Mouse (Mus musculus) ES-CJ7 (cell line): ENCODE results near the gene Itgb3.
A peak's percentile ranks its signal among the peaks of the same experiment; 100 is the strongest.

Source experiments
- DNase-seq: peaks from one replicate; pipeline ENCODE4 v3.0.0; 2011; ENCODE audit warnings: low read depth, low spot score

Itgb3 gene

DNA sequence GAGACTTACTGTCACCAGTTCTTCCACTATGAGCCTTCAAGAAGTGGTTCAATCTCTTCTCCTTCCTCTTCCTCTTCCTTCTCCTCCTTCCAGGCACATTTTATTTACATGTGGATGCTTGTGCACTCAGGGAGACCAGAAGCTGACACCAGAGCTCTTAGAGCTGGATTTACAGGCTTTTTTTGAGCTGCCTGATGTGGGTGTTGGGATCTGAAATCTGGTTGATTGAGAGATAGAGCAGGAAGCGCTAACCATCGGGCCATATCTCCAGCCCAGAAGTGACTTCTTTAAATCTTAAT is 25.5 kb upstream of the Itgb3 start:
- DNase-seq, result no peak

DNA sequence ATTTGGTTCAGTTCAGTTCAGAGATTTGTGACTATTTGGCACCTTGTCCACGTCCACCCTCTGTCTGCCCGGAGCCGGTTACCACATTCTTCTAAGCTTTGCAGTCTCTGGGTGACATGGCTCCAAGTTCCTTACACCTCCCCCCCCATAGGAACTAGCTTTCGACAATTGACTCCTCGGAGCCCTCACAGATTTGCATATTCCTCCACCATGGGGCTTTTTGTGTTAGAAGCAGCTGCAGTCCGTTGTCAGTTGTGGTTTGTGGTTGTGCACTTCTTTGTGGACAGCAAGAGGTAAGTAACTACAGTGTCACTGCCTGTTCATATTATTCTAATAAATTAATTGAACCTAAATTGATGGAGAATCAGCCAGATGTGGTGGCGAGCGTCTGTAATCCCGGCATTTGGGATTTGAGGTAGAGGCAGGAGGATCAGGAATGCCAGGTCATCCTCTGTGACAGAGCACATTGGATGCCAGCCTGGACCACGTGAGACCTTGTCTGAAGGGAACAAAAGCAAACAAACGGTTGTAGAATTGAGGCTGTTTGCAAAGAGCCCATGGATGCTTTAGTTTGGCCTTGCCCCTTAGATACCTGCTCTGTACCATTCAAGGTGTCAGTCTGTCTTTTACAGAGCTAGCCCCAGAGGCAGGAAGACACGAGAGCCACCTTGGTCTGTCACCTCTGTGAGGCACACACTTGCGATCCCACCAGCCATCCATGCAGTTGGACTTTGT is 25.0 kb upstream of the Itgb3 start:
- no peak for DNase-seq

DNA sequence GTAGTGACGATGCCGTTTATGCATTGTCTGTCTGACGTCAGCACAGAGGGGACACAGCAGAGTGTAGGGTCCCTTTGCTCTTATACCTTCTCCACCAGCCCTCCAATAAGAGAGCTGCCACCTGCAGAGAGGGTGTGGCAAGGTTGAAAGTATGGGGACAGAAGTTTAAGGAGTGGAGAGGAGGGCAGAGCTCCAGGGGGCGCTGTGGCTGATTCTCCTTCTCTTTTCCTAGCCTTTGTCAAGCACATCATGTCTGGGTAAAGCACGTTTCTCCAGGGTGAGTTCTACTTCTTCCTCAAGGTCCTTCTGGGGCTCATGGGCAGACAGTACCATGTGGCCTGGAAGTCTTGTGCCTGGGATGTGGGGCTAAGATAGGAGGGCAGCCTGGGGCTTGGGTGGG is 22.3 kb upstream of the Itgb3 start:
- peak; percentile 85 for DNase-seq

DNA sequence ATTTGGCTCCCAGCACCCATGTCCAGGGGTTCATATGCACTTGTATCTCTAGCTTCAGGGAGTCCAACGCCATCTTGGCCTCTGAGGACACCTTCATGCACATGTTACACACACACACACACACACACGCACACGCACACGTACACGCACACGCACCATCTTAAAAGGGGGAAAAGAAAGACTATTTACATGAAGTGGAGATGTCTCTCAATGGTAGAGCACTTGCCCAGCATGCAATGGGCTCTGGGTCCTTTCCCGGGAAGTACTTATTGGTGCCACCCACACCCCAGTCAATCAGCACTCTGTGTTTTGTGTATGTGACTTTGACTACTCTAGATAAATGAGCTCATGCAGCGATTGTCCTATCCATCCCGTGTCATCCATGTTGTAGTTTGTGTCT is 19.9 kb upstream of the Itgb3 start:
- DNase-seq, result no peak

DNA sequence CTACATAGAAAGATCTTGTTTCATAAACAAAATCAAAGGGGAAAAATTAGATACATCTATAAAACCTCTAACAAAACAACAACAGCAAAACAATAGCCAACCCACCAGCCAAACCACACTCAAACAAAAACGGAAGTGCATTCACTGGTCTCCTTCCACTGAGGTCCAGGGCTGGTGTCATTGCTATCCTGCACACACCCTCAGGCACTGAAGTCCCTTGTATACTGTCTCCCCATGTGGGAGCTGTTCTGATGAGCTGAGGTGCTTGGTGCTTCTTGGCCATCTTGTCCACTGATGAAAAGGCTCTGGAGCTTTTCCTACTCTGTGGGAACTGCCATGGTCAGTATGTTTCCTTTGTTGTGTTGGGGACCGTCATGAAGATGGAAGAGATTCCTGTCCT is 19.3 kb upstream of the Itgb3 start:
- DNase-seq, result no peak

DNA sequence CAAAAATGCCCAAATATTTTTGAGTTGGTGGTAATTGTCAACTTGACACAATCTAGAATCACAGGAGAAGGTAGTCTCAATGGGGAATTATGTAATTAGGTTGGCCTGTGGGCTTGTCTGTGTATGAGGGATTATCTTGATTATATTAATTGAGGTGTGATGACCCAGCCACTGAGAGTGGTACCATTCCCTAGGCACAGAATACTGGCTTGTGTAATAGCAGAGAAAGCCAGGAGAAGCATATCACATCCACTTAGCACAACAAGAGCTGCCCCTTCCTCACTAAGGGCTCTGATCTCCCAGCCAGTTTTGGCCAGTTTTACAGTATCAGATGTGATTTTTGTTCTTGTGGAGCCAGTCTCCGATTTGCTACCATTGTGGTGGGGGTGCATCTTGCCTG is 18.2 kb upstream of the Itgb3 start:
- no peak for DNase-seq

GRCm38 (mm10) chr11:104590148-104590547 is 17.7 kb upstream of the Itgb3 start:
- peak; percentile 93 for DNase-seq

DNA sequence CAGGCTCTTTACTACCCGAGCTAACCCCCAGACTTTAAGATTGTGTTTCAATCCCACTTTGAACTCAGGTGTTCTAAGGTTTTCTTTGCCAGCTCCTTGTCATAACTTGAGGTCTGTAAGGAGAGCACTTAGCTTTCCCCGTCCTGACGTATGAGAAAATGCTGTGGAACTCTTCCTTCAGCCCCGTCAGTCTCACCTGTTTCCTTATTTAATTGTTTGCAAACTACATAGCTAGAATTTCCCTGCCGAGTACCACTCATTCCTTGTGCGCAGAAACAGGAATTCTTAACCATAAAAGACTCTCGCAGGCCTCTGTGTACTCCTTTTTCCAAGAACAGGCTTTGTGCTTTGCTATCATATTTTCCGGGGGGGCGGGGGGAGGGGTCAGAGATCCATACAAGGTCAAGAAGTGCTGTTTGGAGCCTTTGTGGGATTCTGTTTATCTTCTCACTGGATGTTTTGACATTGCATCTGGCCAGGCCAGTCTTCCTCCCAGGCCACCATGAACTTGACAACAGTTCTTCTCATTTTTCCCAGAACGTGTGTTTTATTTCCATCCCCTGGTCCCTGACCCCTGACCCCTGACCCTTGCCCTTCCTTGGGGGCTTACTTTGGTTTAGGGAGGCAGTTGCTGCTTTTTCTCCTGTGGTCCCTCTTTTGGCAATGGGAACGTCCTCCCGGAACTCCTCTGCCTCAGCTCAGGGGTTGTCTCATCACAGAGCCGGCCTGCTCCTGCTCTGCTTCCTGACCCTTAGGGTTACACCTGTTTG is 15.5 kb upstream of the Itgb3 start:
- no peak for DNase-seq

DNA sequence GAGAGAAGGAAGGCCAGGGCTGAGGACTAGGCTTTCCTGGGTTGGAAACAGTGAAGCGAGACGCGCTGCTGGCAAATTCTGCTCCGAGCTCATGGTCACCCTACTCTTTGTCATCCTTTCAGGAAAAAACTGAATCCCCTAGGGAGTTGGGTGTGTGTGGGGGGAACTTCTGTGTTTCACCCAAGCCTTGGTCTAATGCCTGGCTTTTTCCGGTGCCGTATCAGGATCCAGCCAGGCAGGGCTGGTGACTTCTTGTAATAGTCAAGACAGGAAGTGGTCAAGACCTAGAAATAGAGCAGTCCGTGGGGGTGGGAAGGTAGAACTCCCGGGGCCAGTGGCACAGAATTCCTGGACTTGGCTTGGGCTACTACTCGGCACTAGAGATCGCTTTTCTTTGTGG is 11.4 kb upstream of the Itgb3 start:
- DNase-seq, result peak; percentile 36

DNA sequence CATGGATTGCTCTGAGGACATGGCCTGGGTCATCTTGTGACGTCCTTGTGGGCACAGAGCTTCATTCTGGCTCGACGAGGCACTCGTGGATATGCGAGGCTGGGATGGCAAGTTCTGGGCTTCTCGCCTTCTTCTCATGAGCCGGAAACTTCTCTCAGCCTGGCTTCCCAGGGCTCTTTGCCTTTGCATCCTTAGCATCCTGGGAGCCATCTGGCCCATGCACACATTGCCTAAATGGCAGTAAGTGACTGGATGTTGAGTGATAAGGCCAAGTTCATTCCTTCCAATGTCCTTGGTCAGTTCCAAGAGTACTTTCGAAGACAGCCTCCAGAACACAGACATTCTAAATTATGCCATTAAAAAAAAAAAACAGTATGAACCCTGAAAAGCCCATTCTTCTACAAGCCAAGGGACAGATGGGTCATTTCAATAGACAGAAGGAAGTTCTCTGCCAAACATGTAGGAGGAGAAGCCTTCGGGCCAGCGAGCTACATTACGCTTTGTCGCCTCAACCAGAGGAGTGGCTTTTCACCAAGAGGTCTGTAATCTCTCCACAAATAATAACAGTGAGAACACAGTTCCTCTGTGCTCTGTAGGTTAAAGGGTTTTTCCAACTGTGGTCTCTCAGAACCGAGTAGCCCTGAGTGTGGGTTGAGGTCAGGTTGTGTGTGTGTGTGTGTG is 8.4 kb upstream of the Itgb3 start:
- DNase-seq, result no peak

DNA sequence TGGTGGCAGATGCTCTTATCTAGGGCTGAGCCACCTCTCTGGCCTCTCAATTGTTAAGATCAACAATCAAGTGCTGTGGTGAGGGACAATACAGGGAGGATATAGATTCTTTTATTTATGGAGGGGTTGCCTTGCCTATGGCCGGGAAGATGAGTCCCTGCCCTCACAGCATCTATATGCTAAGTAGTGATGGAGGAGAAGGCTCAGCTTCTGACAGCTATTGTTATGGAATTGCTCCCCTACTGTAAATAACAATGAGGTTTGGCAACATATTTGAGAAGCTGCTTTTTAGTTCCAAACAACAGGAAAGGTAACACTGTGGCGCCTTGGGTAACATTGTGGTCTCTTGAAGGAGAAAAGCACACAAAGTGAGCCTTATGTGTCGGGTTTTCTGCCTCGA is 7.1 kb upstream of the Itgb3 start:
- peak; percentile 90 for DNase-seq

GRCm38 (mm10) chr11:104604192-104604591 is 3.6 kb upstream of the Itgb3 start:
- no peak for DNase-seq

DNA sequence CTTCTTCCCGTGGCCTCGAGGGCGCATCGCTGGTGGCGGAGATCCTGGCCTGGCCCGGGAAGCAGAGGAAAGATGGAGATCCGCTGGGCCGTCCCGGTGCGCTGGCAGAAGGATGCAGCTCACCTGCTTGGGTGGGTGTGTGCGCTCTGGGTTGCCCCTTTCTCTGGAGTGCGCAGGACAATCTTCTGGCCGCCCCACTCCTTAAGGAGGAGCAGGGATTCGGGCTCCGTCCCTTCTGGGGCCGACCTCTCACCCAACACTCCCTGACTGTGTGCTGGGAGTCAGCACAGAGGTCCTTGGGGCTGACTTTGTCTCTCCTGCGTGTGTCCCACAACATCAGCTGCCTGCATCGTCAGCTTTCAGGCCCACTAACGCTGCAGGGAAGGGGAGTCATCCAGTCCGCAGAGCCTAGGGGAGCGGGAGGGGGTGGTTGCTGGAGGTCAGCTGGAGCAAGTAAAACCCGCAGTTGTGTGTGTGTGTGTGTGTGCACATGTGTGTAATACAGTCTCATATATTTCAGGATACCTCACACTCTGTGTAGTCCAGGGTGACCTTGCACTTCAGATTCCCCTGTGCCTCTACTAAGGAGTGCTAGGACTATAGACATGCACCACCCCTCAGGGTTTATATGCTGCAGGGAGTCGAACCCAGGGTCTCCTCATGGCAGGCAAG is 585 bp downstream of the Itgb3 start:
- no peak for DNase-seq

GRCm38 (mm10) chr11:104609033-104609684 is 1.4 kb downstream of the Itgb3 start:
- no peak for DNase-seq

- DNase-seq, result no peak
These were observed 1.9 kb downstream of the Itgb3 start for GRCm38 (mm10) chr11:104609733-104610132.

- DNase-seq, result no peak
These were observed 3.9 kb downstream of the Itgb3 start for GRCm38 (mm10) chr11:104611579-104612151.

DNA sequence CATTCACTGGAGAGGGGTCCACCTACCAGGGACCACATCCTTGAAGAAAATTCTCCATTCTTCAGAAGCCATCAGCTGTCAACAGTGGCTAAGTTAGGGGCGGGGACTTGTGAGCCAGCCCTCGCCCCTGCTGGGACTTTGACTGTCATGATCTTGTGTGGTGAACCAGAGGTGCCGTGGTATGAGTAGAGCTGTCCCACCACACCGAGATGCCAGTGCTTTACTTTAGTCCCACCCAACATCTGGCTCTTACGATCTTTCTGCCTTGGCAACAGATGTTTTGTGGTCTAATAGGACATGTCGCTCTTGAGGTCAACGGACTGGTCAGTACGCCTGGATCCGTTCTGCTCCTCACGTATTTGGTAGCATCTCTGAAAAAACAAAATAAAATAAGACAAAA is 5.8 kb downstream of the Itgb3 start:
- no peak for DNase-seq

- DNase-seq, result no peak
These were observed 6.3 kb downstream of the Itgb3 start for GRCm38 (mm10) chr11:104614130-104614529.

DNA sequence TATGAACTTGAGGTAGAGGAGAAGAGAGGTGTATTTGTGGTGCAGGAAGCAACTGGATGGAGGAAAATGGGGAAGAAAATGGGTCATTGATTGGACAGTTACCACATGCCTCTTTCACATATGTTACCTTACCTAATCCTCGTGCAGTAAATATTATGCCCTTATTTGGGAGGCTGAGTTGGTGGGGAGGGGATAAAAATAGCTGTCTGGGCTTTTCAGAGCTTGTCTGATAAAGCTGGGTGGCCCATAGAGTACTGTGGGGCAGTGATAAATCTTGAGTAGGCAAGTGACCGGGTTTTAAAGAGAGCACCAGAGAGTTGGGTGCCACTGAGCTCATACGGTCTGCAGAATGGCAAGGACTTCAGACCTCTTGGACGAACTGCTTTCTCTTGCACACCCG is 8.4 kb downstream of the Itgb3 start:
- no peak for DNase-seq

DNA sequence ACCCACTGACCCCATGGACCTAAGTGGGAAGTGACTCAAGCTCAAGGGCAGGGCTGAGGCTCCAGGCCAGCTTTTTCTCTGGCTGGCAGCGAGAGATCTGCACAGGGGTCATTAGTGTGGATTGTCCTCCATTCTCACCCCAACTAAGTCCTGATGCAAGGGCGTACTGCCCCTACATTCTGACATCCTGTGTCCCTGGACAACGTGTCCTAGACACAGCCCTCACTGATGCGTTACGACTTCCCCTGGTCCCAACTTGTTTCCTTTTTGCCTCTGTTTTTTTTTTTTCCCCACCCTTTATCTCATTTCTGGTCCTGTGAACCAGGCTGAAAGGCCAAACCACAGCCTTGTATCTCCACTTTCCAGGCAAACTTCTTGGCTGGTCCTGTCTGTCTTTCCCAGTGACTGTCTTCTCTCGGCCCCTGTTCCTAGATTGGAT is 10.9 kb downstream of the Itgb3 start:
- DNase-seq, result no peak
